Mouse (Mus musculus) erythroblast, adult 5-6 weeks (primary cell): ENCODE measurements around the gene Cbl. TPM values are rescaled to one million over a fixed set of nuclear protein-coding genes. Genes with fewer than 3 reads are reported as not detected.
"Not testable (repeated sequence)": the region's sequence is repeated elsewhere in the genome, so short reads cannot be mapped to it uniquely, and the experiment has no call there.

Experiments used
- ATAC-seq: replicated peaks from 2 replicates; pipeline ENCODE4 v1.8.0; 2016; ENCODE audit warnings: moderate number of reproducible peaks, mild to moderate bottlenecking, moderate TSS enrichment, inconsistent platforms; ENCODE audit not compliant: poor library complexity, low FRiP score, severe bottlenecking
- total RNA-seq, 2 experiments: library from RNA; stranded (forward) in 1 of 2; stranded (reverse) in 1 of 2; fragments of 150-400 nt in 1 of 2; fragments of 200-764, 138-1000 nt in 1 of 2; gene quantifications; 2 replicates each; pipeline versions ENCODE4 v1.2.3 to v1.2.4; 2015 to 2017; ENCODE audit warnings: low replicate concordance in 2 of 2

The Cbl gene
- total RNA-seq, 2 experiments from 2014 or later: 14.6 to 46.9 TPM

DNA sequence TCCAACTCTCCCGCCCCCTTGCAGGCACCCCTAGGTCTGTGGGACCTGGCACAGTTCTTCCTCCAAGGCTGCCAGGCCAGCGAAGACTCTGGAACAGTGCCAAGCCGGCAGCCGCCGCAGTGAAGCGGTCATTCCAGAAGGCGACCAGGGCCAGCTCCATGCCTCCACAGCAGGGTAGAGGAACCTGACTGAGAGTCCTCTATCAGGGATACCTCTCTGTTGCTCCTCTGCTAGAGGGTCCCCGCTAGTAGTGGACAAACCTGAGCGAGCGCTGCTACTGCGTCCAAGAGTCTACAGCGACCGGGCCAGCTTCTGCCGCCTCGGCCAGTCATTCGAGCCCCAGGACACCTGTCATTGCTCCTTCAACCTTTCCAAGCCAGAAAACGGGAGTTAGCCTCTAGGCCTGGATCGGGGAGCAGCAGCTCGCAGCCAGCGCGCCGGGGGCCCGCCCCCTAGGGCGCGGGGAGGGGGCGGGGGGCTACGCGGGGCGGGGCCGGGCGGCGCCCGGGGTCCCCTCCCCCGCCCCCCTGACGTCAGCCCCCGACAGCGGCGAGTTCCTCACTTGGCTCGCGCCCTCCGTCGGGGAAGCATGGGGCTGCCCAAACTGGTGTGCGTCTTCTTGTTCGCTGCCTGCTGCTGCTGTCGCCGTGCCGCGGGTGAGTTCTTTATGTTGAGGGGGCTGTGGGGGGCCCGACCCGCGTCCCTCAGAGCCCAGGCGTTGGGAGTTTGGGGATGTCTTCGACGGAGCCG is 99.6 kb downstream of the Cbl start, which contains the start of gene Mcam:
Mcam (plus strand) TSS at position 369 of the 750 bp plus-strand sequence.
- no peak for ATAC-seq

DNA sequence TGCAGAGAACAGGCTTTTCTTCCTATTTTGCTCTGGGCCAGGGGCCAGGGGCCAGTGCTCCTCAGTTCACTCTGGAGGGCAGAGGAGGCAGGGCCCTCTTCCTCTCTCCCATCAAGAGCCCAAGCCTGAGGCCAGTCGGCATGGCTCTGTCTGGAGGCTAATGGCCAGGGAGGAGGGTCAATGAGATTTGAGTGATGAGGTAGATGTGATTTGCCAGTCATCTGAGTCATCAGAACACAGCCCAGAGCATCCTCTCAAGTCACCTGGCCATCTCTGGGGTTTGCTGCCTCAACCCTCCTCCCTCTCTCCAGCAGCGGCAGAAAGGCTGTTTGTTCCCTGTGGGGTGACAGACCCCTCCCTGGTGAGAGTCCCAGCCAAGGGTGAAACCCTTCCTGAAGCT is 100.6 kb downstream of the Cbl start:
- no peak for ATAC-seq

- ATAC-seq: no peak
Observed at GRCm38 (mm10) chr9:44132200-44132599, 101.6 kb downstream of the Cbl start.

DNA sequence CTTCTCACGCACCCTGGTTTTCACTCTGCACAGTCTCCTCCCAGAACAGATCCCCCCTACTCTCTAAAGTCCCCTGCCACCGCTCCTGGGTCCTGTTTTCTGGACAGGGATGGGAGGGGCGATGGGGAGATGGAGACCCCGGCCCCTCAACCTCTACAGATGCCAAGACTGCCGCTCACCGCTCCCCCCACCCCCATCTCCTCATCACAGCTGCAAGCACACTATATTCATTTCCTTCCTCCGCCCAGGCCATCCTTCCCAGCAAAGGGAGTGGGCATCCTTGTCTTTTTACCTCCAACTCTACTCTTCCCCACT is 102.6 kb downstream of the Cbl start:
- no peak for ATAC-seq

DNA sequence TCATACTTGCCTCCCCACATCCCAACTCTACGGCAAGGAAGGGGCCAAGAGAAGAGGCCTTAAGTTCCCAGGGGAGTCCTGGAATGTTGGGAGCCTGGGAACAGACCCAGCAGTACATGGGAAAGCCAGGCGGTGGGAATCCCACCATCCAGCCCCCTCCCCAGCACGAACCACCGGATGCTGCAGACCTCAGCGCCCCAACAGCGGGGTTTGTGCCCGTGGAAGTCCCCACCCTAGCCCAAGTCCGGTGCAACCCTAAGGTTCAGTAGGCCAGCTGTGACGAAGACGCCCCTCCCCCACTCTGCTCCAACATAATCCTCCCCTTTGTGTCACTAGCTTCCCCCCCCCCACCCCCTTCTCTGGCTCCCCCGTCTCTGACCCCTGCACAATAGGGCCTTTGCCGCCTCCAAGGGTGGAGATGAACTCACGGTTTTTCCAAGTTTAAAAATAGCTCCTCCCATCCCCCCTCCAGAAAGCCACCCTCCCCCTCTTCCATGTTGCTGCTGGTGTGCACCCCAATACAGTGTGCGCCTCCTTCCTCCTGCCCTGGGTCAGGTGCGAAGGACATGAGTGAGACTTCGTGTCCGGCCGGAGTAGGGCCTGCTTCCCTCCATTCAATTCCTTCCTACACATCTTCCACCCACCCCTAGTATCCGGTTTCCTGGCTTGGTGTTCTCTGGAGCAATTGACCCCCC is 103.1 kb downstream of the Cbl start:
- no peak for ATAC-seq

DNA sequence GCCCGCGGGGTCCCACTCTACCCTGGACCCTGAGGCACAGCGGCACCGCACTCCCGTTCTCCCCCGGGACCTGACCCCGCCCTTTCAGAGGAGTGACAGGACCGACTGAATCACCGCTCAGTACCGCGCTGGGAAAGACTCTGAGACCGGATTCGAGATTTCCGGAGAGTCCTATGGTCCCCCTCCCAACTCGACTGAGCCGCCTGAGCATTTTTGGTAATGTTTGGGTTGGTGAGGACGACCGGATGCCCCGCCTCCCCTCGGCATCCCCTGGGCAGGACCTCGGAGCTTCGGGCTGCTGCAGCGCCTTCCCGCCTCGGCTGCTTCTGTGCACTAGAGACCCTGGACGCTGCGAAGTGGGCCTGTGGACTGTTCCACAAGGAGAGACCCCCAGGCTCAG is 103.8 kb downstream of the Cbl start:
- no peak for ATAC-seq

GRCm38 (mm10) chr9:44129633-44130032 is 104.2 kb downstream of the Cbl start:
- no peak for ATAC-seq

DNA sequence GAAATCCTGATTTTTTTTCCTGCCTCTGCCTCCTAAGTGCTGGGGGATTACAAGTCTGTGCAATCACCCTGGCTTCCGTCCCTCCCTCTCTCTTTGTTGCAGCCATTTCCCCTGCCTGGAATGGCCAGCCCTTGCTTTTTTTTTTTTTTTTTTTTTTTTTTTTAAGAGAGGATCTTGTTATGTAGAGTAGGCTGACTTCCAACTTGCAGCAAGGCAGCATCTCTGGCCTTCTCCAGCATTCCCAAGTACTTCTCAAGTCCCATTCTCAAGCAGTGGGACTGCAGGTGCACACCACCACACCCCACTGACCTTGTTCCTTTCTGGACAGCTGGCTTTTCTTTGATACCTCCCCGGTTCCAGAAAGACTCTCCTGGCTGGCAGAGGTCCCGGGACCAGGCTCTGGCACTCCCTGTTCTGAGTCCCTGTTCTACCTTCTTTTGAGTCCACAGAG is 106.5 kb downstream of the Cbl start:
- ATAC-seq: no peak

- ATAC-seq: no peak
Observed at GRCm38 (mm10) chr9:44126746-44127145, 107.1 kb downstream of the Cbl start.

DNA sequence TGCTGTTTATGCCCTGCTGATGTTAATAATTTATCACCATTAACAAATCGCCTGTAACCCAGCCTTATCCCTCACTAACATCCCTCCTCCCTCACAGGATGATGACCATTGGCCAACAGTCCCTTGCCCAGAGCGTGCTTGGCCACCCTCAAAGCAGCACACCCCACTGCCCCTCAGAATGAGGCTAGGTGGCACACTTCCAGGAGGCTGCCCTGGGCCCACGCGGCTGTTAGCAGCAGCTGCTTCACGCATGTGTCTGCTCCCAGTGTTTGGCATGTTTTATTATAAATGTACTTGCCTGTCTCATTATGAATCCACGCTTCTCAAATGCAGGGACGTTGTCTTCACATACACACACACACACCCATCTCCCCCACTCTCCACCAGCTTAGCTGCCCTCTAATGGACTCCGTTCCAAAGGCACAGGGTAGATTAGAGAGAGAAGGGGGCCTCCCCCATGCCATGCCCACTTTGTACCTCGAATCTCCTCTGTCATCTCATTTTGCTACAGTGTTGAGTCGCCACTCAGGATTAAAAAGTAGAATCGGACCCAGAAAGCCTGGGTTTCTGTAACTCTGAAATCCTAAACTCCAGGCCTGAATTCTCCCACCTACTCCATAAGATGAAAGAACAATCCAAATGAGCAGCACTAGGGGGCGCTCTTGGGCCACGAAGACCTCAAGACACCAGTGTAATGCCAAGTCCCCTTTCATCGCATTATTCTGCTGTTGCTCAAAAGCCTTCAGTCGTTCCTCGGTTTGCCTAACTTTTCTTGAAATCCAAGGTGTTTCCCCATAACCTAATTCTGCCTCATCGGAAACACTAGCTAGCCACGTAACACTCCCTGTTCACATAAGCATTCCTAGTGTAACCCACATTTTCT is 108.1 kb downstream of the Cbl start:
- peak; percentile 76 for ATAC-seq

DNA sequence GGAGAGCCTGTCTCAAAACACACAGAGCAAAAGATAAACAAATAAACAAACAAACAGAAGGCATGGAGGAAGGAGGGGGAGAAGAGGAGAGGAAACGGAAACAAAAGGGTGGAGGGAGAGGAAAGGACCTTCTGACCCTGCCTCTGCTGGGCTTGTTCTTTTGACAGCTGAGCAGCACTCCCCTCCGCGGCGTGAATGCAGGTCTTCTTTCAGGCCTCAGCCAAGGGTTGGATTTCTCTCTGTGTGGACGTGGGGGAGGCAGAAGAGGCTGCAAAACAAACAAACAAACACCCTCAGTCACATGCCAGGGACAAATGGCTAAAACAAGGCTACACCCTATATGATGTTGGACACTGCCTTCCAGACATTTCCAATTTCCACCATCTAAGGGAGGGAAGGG is 108.8 kb downstream of the Cbl start:
- no peak for ATAC-seq

GRCm38 (mm10) chr9:44124317-44124716 is 109.5 kb downstream of the Cbl start:
- peak; percentile 63; the same call in 1 of the 2 replicates for ATAC-seq

- no peak for ATAC-seq
Observed at GRCm38 (mm10) chr9:44119948-44120465, 113.8 kb downstream of the Cbl start.

DNA sequence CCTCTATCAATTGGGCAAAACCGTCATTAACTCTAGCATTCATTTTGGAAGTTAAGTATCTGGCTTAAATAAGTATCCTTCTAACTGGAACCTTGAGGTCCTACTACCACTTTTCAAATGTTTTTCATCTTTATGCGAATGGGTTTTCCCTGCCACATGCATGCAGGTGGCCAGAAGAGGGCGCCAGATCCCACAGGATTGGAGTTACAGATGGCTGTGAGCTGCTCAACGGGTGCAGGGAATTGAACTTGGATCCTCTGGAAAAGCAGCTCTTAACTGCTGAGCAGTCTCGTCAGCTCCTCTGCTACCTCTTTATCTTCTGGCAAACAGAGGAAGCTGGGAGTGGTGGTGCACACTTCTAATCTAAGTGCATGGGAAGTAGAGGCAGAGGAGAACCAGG is 114.8 kb downstream of the Cbl start:
- peak; percentile 68 for ATAC-seq

- ATAC-seq: no peak
Observed at GRCm38 (mm10) chr9:44116182-44116581, 117.7 kb downstream of the Cbl start.

DNA sequence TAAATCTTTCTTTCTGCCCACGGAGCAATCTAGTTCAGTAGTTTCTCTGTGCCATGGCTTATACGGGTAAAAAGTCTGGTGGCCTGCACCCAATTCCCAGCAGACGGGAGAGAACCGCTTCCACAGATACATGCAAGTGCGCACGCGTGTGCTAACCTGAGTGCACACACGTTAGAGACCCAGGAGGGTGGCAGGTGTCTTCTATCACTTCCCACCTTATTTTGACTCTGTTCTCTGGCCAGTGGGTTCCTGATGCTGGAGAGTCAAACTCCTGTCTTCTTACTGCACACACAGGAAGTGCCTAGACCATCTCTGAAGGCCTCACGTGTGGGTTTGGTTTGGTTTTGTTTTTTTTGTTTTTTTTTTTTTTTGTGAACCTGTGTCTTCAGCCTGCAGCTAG is 118.2 kb downstream of the Cbl start:
- ATAC-seq: no peak

GRCm38 (mm10) chr9:44114453-44114852 is 119.4 kb downstream of the Cbl start:
- ATAC-seq: no peak

DNA sequence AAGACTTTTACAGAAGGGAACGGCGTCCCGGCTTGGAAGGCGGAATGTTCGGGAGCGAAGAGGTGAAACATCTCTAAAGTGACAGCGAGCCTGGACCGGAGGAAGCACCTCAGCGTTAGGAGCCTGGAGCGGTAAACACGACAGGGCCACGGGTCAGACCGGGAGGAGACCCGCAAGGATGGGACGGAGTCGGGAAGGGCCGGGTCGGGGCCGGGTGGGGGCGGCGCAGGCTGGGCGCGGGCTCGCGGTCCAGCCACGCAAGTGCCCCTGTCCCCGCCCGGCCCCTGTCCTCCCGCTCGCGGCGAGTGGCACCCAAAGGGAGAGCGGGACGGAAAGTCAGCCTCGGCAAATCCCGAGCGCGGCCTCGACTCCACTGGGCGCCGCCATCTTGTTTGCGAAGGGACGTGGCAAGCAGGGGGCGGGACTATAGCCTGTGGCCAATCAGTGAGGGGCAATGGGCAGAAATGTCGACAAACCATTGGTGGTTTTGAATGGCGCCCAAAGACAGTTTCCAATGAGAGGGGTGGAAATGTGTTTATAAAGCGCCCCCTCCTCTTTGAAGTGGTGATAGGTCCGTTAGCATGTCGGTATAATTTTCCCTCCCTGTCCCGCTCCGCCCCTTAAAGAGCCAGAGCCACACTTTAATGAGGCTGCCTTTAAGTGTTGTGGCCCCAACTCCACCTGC is 120.6 kb downstream of the Cbl start, which contains the start of the genes Gm49380 and Rnf26:
Gm49380 (minus strand) TSS at position 396 of the 685 bp plus-strand sequence.
Rnf26 (minus strand) TSS at position 413 of the 685 bp plus-strand sequence.
- ATAC-seq: peak; percentile 95

GRCm38 (mm10) chr9:44111909-44112308 is 121.9 kb downstream of the Cbl start:
- not testable (repeated sequence) for ATAC-seq
